Mouse (Mus musculus) midbrain, postnatal 0 days (tissue): Measurements from ENCODE around the gene Ccdc149. TPM values are rescaled to one million over a fixed set of nuclear protein-coding genes. Genes with fewer than 3 reads are reported as not detected.

ENCODE experiments used
- ATAC-seq: fragments of 200-750 bp; cut with Nextera tagmentation; 2 replicates; pipeline ENCODE4 v1.8.0; 2017; ENCODE audit warnings: moderate number of reproducible peaks, mild to moderate bottlenecking, moderate TSS enrichment, moderate library complexity; ENCODE audit not compliant: low FRiP score
- DNase-seq: peaks from one replicate; pipeline ENCODE4 v3.0.0-alpha.2; 2015; ENCODE audit warnings: low spot score
- H3K27ac ChIP-seq: fragments of 300-500 bp; sonication (generic); 2 replicates; pipeline ENCODE4 v1.5.1; 2014; ENCODE audit warnings: low read depth, mild to moderate bottlenecking, low read length, mixed read lengths
- H3K27me3 ChIP-seq: fragments of 300-500 bp; sonication (generic); 2 replicates; pipeline ENCODE4 v1.6.1; 2014; ENCODE audit warnings: low read length, control low read depth, mixed read lengths; ENCODE audit not compliant: insufficient read depth
- H3K36me3 ChIP-seq: fragments of 300-500 bp; sonication (generic); 2 replicates; pipeline ENCODE4 v1.6.1; 2014; ENCODE audit warnings: low read length, control low read depth, mixed read lengths; ENCODE audit not compliant: insufficient read depth
- H3K4me1 ChIP-seq: fragments of 300-500 bp; sonication (generic); 2 replicates; pipeline ENCODE4 v1.6.1; 2014; ENCODE audit warnings: mild to moderate bottlenecking, control low read depth, antibody characterized with exemption, low read length, mixed read lengths; ENCODE audit not compliant: insufficient read depth
- H3K4me2 ChIP-seq: fragments of 300-500 bp; sonication (generic); 2 replicates; pipeline ENCODE4 v1.6.1; 2014; ENCODE audit warnings: low read depth, mild to moderate bottlenecking, low read length, mixed read lengths; ENCODE audit not compliant: poor library complexity, severe bottlenecking
- H3K4me3 ChIP-seq: fragments of 300-500 bp; sonication (generic); 2 replicates; pipeline ENCODE4 v1.5.1; 2014; ENCODE audit warnings: low read depth, mild to moderate bottlenecking, low read length, moderate library complexity
- H3K9ac ChIP-seq: fragments of 300-500 bp; sonication (generic); replicated peaks from 2 replicates; pipeline ENCODE4 v1.6.1; 2014; ENCODE audit warnings: mild to moderate bottlenecking, low read length, moderate library complexity, mixed read lengths; ENCODE audit not compliant: poor library complexity, severe bottlenecking
- H3K9me3 ChIP-seq: fragments of 300-500 bp; sonication (generic); 2 replicates; pipeline ENCODE4 v1.6.1; 2016; ENCODE audit warnings: low read length, control low read depth
- CTCF ChIP-seq: IDR thresholded peaks from 2 replicates; pipeline ENCODE4 v1.5.1; 2016; ENCODE audit warnings: antibody characterized with exemption, mild to moderate bottlenecking
- WGBS: fragments of 180-500 bp; shearing (Covaris S2); extraction: QIAGEN DNeasy Blood & Tissue Kit; methylation state at CpG from one replicate; pipeline ENCODE4 v1.1.7; 2014; 5-methylcytosine and 5-hydroxymethylcytosine counted together
- polyA plus RNA-seq: library from polyadenylated mRNA; unstranded; fragments of >200 nt; fragmentation: Nextera tagmentation; extraction: Ambion mirVana; gene quantifications from 2 replicates; pipeline ENCODE4 v1.2.1, GENCODE M21; 2015
- total RNA-seq: library from RNA; depleted of rRNA; stranded (reverse); fragments of >200 nt; gene quantifications from 2 replicates; pipeline ENCODE4 v1.2.3, GENCODE M21; 2014

Gene Ccdc149
- total and polyA plus RNA-seq, 2 experiments from 2014 or later = 13.8 to 21.2 TPM

GRCm38 (mm10) chr5:52509416-52509815 is 38.1 kb upstream of the Ccdc149 start:
- Histone ChIP-seq H3K27ac (no peak overlapping the region), H3K4me3 (no peak overlapping the region), H3K9ac (no peak overlapping the region), H3K4me1 (no peaks in the 10 kb centered on the region), H3K36me3 (no peaks in the 10 kb centered on the region), H3K4me2 (no peak overlapping the region), H3K9me3 (no peaks in the 10 kb centered on the region), H3K27me3 (no peaks in the 10 kb centered on the region)
- DNase-seq (no peak), ATAC-seq (no peak)
- no peak for TF ChIP-seq CTCF
- 87% methylated on average over 6 of the region's 6 CpGs for WGBS

- 84% methylated on average over 13 of the region's 13 CpGs for WGBS
- no peak overlapping the region for H3K27ac ChIP-seq
- DNase-seq (no peak), ATAC-seq (no peak)
- H3K4me1 ChIP-seq = no peaks in the 10 kb centered on the region
- H3K9me3 ChIP-seq = no peaks in the 10 kb centered on the region
- TF ChIP-seq CTCF = no peak
- no peaks in the 10 kb centered on the region for H3K36me3 ChIP-seq
- no peak overlapping the region for H3K4me3 ChIP-seq
- no peak overlapping the region for H3K9ac ChIP-seq
- no peaks in the 10 kb centered on the region for H3K27me3 ChIP-seq
- H3K4me2 ChIP-seq = no peak overlapping the region
Observed at GRCm38 (mm10) chr5:52504666-52505065, 33.3 kb upstream of the Ccdc149 start.

- Histone ChIP-seq H3K4me2 (no peak overlapping the region), H3K4me1 (no peaks in the 10 kb centered on the region), H3K36me3 (no peaks in the 10 kb centered on the region), H3K27ac (no peak overlapping the region), H3K27me3 (no peaks in the 10 kb centered on the region), H3K4me3 (no peak overlapping the region), H3K9ac (no peak overlapping the region), H3K9me3 (no peaks in the 10 kb centered on the region)
- ATAC-seq = no peak
- 86% methylated on average over 11 of the region's 11 CpGs for WGBS
- TF ChIP-seq CTCF = no peak
- peak; percentile 33 for DNase-seq
Observed at GRCm38 (mm10) chr5:52504148-52504547, 32.8 kb upstream of the Ccdc149 start.

- H3K36me3 ChIP-seq = no peaks in the 10 kb centered on the region
- no peak for TF ChIP-seq CTCF
- WGBS = 65% methylated on average over 13 of the region's 14 CpGs
- ATAC-seq = no peak
- no peak overlapping the region for H3K4me2 ChIP-seq
- H3K9ac ChIP-seq = no peak overlapping the region
- no peak overlapping the region for H3K4me3 ChIP-seq
- no peak overlapping the region for H3K27ac ChIP-seq
- DNase-seq = no peak
- H3K27me3 ChIP-seq = no peaks in the 10 kb centered on the region
- H3K9me3 ChIP-seq = no peaks in the 10 kb centered on the region
- H3K4me1 ChIP-seq = no peaks in the 10 kb centered on the region
Observed at GRCm38 (mm10) chr5:52495671-52496070, 24.4 kb upstream of the Ccdc149 start.

- ATAC-seq (no peak), DNase-seq (no peak)
- Histone ChIP-seq H3K9ac (no peak overlapping the region), H3K27ac (no peak overlapping the region), H3K36me3 (no peaks in the 10 kb centered on the region), H3K9me3 (no peaks in the 10 kb centered on the region), H3K4me3 (no peak overlapping the region), H3K27me3 (no peaks in the 10 kb centered on the region), H3K4me1 (no peaks in the 10 kb centered on the region), H3K4me2 (no peak overlapping the region)
- TF ChIP-seq CTCF = no peak
- WGBS = 84% methylated on average over 6 of the region's 6 CpGs
Observed at GRCm38 (mm10) chr5:52491496-52491895, 20.2 kb upstream of the Ccdc149 start.

- H3K27ac ChIP-seq = no peak overlapping the region
- H3K4me3 ChIP-seq = no peak overlapping the region
- no peaks in the 10 kb centered on the region for H3K27me3 ChIP-seq
- no peak for TF ChIP-seq CTCF
- no peak overlapping the region for H3K9ac ChIP-seq
- H3K9me3 ChIP-seq = no peaks in the 10 kb centered on the region
- DNase-seq (no peak), ATAC-seq (no peak)
- 86% methylated on average over 13 of the region's 13 CpGs for WGBS
- H3K36me3 ChIP-seq = no peaks in the 10 kb centered on the region
- H3K4me1 ChIP-seq = no peaks in the 10 kb centered on the region
- no peak overlapping the region for H3K4me2 ChIP-seq
Observed at GRCm38 (mm10) chr5:52487559-52488430, 16.5 kb upstream of the Ccdc149 start.
